Mouse (Mus musculus) adrenal gland, adult 18-20 months (tissue): ENCODE results near the gene Slc38a4. TPM values are rescaled to one million over a fixed set of nuclear protein-coding genes. Genes with fewer than 3 reads are reported as not detected.

Experiments
- DNase-seq, 2 experiments: peaks; one replicate each; pipeline ENCODE4 v3.0.0; 2021 to 2022; ENCODE audit warnings: low spot score in 2 of 2
- total RNA-seq, 2 experiments: library from RNA; stranded (reverse); gene quantifications; 1 replicate in 1 of 2; 2 replicates in 1 of 2; pipeline ENCODE4 v1.2.3; 2021

Gene Slc38a4
- total RNA-seq, 2 experiments from 2014 or later = 2.5 to 3.9 TPM

GRCm38 (mm10) chr15:97020221-97020620 lies 35.5 kb downstream of the Slc38a4 start:
- DNase-seq = no peak

GRCm38 (mm10) chr15:97019323-97019722 lies 36.4 kb downstream of the Slc38a4 start:
- DNase-seq = no peak

- no peak for DNase-seq
Measured at GRCm38 (mm10) chr15:97017195-97017594, 38.6 kb downstream of the Slc38a4 start.

- no peak for DNase-seq
Measured at GRCm38 (mm10) chr15:97015036-97015596, 40.6 kb downstream of the Slc38a4 start.

- no peak for DNase-seq
Measured at GRCm38 (mm10) chr15:97011599-97012372, 44.0 kb downstream of the Slc38a4 start.

- no peak for DNase-seq
Measured at GRCm38 (mm10) chr15:97009271-97009670, 46.5 kb downstream of the Slc38a4 start.

GRCm38 (mm10) chr15:97005631-97006234 lies 50.0 kb downstream of the Slc38a4 start:
- DNase-seq = no peak

- DNase-seq = no peak
Measured at GRCm38 (mm10) chr15:97004525-97004867, 51.3 kb downstream of the Slc38a4 start.

- DNase-seq = no peak
Measured at GRCm38 (mm10) chr15:97003851-97004524, 51.8 kb downstream of the Slc38a4 start.

- DNase-seq = no peak
Measured at GRCm38 (mm10) chr15:97003186-97003585, 52.6 kb downstream of the Slc38a4 start.

GRCm38 (mm10) chr15:97002752-97003151 lies 53.0 kb downstream of the Slc38a4 start:
- DNase-seq = no peak

- no peak for DNase-seq
Measured at GRCm38 (mm10) chr15:97001886-97002285, 53.9 kb downstream of the Slc38a4 start.

- no peak for DNase-seq
Measured at GRCm38 (mm10) chr15:97001416-97001815, 54.3 kb downstream of the Slc38a4 start.

GRCm38 (mm10) chr15:97000319-97001251 lies 55.2 kb downstream of the Slc38a4 start:
- DNase-seq = no peak

- no peak for DNase-seq
Measured at GRCm38 (mm10) chr15:96999401-96999800, 56.4 kb downstream of the Slc38a4 start.

GRCm38 (mm10) chr15:96985618-96986017 lies 70.1 kb downstream of the Slc38a4 start:
- DNase-seq = no peak

GRCm38 (mm10) chr15:96983581-96984330 lies 72.0 kb downstream of the Slc38a4 start:
- DNase-seq = no peak

- no peak for DNase-seq
Measured at GRCm38 (mm10) chr15:96975125-96975524, 80.6 kb downstream of the Slc38a4 start.

GRCm38 (mm10) chr15:96974131-96974530 lies 81.6 kb downstream of the Slc38a4 start:
- no peak for DNase-seq

- DNase-seq = no peak
Measured at GRCm38 (mm10) chr15:96973370-96973769, 82.4 kb downstream of the Slc38a4 start.
